Mouse (Mus musculus) MEL (cell line): ENCODE measurements around the gene Dpysl5. TPM values are rescaled to one million over a fixed set of nuclear protein-coding genes. Genes with fewer than 3 reads are reported as not detected.

ENCODE experiments used
- DNase-seq: peaks from one replicate; pipeline ENCODE4 v3.0.0; 2011; ENCODE audit warnings: low read depth, low spot score
- H3K27ac ChIP-seq: 2 replicates; pipeline ENCODE4 v1.5.1; 2012; ENCODE audit warnings: low read depth, mild to moderate bottlenecking, control low read depth, low read length, moderate library complexity; ENCODE audit not compliant: control insufficient read depth
- H3K27me3 ChIP-seq, 2 experiments: fragments of 150-350 bp in 1 of 2; sonication (generic) in 1 of 2; 2 replicates each; pipeline ENCODE4 v1.6.1; 2012; ENCODE audit warnings: low read length in 2 of 2, mild to moderate bottlenecking in 2 of 2, improper control_type of control experiment in 1 of 2, moderate library complexity in 1 of 2; ENCODE audit not compliant: insufficient read depth in 2 of 2, control insufficient read depth in 1 of 2
- H3K36me3 ChIP-seq, 2 experiments: 2 replicates each; pipeline ENCODE4 v1.6.1; 2012 to 2014; ENCODE audit warnings: low read length in 2 of 2, improper control_type of control experiment in 1 of 2, inconsistent platforms in 1 of 2, mild to moderate bottlenecking in 1 of 2; ENCODE audit not compliant: insufficient read depth in 2 of 2, control insufficient read depth in 1 of 2
- H3K4me1 ChIP-seq, 2 experiments: fragments of 150-350 bp in 1 of 2; sonication (generic) in 1 of 2; 2 replicates each; pipeline ENCODE4 v1.6.1; 2012; ENCODE audit warnings: low read length in 2 of 2, improper control_type of control experiment in 1 of 2, mild to moderate bottlenecking in 1 of 2; ENCODE audit not compliant: insufficient read depth in 2 of 2, control insufficient read depth in 1 of 2
- H3K4me3 ChIP-seq, 2 experiments: fragments of 150-350 bp in 1 of 2; sonication (generic) in 1 of 2; 2 replicates each; pipeline ENCODE4 v1.5.1; 2012; ENCODE audit warnings: low read depth in 2 of 2, low read length in 2 of 2, mild to moderate bottlenecking in 2 of 2, moderate library complexity in 2 of 2, control low read depth in 1 of 2, improper control_type of control experiment in 1 of 2; ENCODE audit not compliant: control insufficient read depth in 1 of 2, insufficient read depth in 1 of 2
- H3K79me2 ChIP-seq: 2 replicates; pipeline ENCODE4 v1.6.1; 2012; ENCODE audit warnings: mild to moderate bottlenecking, low read length, moderate library complexity; ENCODE audit not compliant: control insufficient read depth, poor library complexity, insufficient read depth
- H3K9ac ChIP-seq: 2 replicates; pipeline ENCODE4 v1.6.1; 2012; ENCODE audit warnings: low read depth, mild to moderate bottlenecking, control low read depth, low read length, moderate library complexity; ENCODE audit not compliant: control insufficient read depth, poor library complexity, severe bottlenecking
- H3K9me3 ChIP-seq: fragments of 150-350 bp; sonication (generic); replicated peaks from 2 replicates; pipeline ENCODE4 v1.6.1; 2012; ENCODE audit warnings: mild to moderate bottlenecking, low read length, improper control_type of control experiment, moderate library complexity; ENCODE audit not compliant: insufficient read depth
- BHLHE40 ChIP-seq: IDR thresholded peaks from 2 replicates; pipeline ENCODE4 v1.6.1; 2012; ENCODE audit warnings: low read depth, mild to moderate bottlenecking, inconsistent platforms, low read length, improper control_type of control experiment, borderline replicate concordance
- CTCF ChIP-seq, 3 experiments: IDR thresholded peaks in 2 of 3; conservative IDR thresholded peaks in 1 of 3; 2 replicates each; pipeline ENCODE4 v1.5.1; 2011 to 2012; ENCODE audit warnings: low read length in 3 of 3, low read depth in 2 of 3, mild to moderate bottlenecking in 2 of 3, improper control_type of control experiment in 1 of 3, inconsistent platforms in 1 of 3, mixed read lengths in 1 of 3, moderate library complexity in 1 of 3; ENCODE audit not compliant: control insufficient read depth in 1 of 3, insufficient read depth in 1 of 3, poor library complexity in 1 of 3, severe bottlenecking in 1 of 3
- E2F4 ChIP-seq: IDR thresholded peaks from 2 replicates; pipeline ENCODE4 v1.6.1; 2011; ENCODE audit warnings: low read depth, low read length, improper control_type of control experiment, borderline replicate concordance
- EP300 ChIP-seq, 2 experiments: IDR thresholded peaks; 2 replicates each; pipeline ENCODE4 v1.6.1; 2011; ENCODE audit warnings: improper control_type of control experiment in 2 of 2, low read length in 2 of 2, low read depth in 1 of 2, mild to moderate bottlenecking in 1 of 2
- ETS1 ChIP-seq: IDR thresholded peaks from 2 replicates; pipeline ENCODE4 v1.6.1; 2012; ENCODE audit warnings: low read depth, mild to moderate bottlenecking, inconsistent platforms, low read length, improper control_type of control experiment, moderate library complexity
- GABPA ChIP-seq: IDR thresholded peaks from 2 replicates; pipeline ENCODE4 v1.6.1; 2012; ENCODE audit warnings: low read depth, mild to moderate bottlenecking, inconsistent platforms, low read length, improper control_type of control experiment, moderate library complexity
- HCFC1 ChIP-seq: IDR thresholded peaks from 2 replicates; pipeline ENCODE4 v1.6.1; 2012; ENCODE audit warnings: low read depth, mild to moderate bottlenecking, inconsistent platforms, low read length, improper control_type of control experiment, moderate library complexity
- KAT2A ChIP-seq: conservative IDR thresholded peaks from 2 replicates; pipeline ENCODE4 v1.6.1; 2012; ENCODE audit warnings: low read depth, low read length, improper control_type of control experiment, inconsistent platforms
- MAFK ChIP-seq: IDR thresholded peaks from 2 replicates; pipeline ENCODE4 v1.6.1; 2011; ENCODE audit warnings: low read depth, mild to moderate bottlenecking, low read length, improper control_type of control experiment, borderline replicate concordance
- MAX ChIP-seq: IDR thresholded peaks from 2 replicates; pipeline ENCODE4 v1.6.1; 2011; ENCODE audit warnings: low read length, improper control_type of control experiment
- MAZ ChIP-seq: IDR thresholded peaks from 2 replicates; pipeline ENCODE4 v1.6.1; 2012; ENCODE audit warnings: low read depth, mild to moderate bottlenecking, inconsistent platforms, low read length, improper control_type of control experiment
- MEF2A ChIP-seq: IDR thresholded peaks from 2 replicates; pipeline ENCODE4 v1.6.1; 2014; ENCODE audit warnings: low read depth, mild to moderate bottlenecking, inconsistent platforms, low read length, improper control_type of control experiment; ENCODE audit not compliant: poor library complexity, insufficient replicate concordance, severe bottlenecking; ENCODE audit errors: extremely low read depth
- MYB ChIP-seq: IDR thresholded peaks from 2 replicates; pipeline ENCODE4 v1.6.1; 2011; ENCODE audit warnings: mild to moderate bottlenecking, low read depth, low read length, improper control_type of control experiment
- MYC ChIP-seq: IDR thresholded peaks from 2 replicates; pipeline ENCODE4 v1.6.1; 2011; ENCODE audit warnings: low read depth, mild to moderate bottlenecking, low read length, improper control_type of control experiment, moderate library complexity
- NELFE ChIP-seq: IDR thresholded peaks from 2 replicates; pipeline ENCODE4 v1.6.1; 2011; ENCODE audit warnings: low read depth, low read length, improper control_type of control experiment
- NRF1 ChIP-seq: IDR thresholded peaks from 2 replicates; pipeline ENCODE4 v1.6.1; 2014; ENCODE audit warnings: low read depth, mild to moderate bottlenecking, inconsistent platforms, low read length, improper control_type of control experiment, moderate library complexity; ENCODE audit not compliant: poor library complexity, insufficient read depth, severe bottlenecking
- RAD21 ChIP-seq: IDR thresholded peaks from 2 replicates; pipeline ENCODE4 v1.6.1; 2011; ENCODE audit warnings: mild to moderate bottlenecking, low read depth, low read length, improper control_type of control experiment
- SMC3 ChIP-seq: IDR thresholded peaks from 2 replicates; pipeline ENCODE4 v1.6.1; 2011; ENCODE audit warnings: low read depth, low read length, improper control_type of control experiment
- TAL1 ChIP-seq: IDR thresholded peaks from 2 replicates; pipeline ENCODE4 v1.6.1; 2012; ENCODE audit warnings: mild to moderate bottlenecking, inconsistent platforms, low read length, moderate library complexity, mixed read lengths
- TCF12 ChIP-seq: IDR thresholded peaks from 2 replicates; pipeline ENCODE4 v1.6.1; 2014; ENCODE audit warnings: low read depth, mild to moderate bottlenecking, inconsistent platforms, low read length, improper control_type of control experiment, moderate library complexity
- UBTF ChIP-seq: IDR thresholded peaks from 2 replicates; pipeline ENCODE4 v1.6.1; 2012; ENCODE audit warnings: low read depth, mild to moderate bottlenecking, inconsistent platforms, low read length, improper control_type of control experiment, moderate library complexity, borderline replicate concordance; ENCODE audit not compliant: insufficient read depth
- USF1 ChIP-seq: IDR thresholded peaks from 2 replicates; pipeline ENCODE4 v1.6.1; 2014; ENCODE audit warnings: low read depth, mild to moderate bottlenecking, inconsistent platforms, low read length, improper control_type of control experiment, moderate library complexity
- USF2 ChIP-seq, 2 experiments: IDR thresholded peaks; 2 replicates each; pipeline ENCODE4 v1.6.1; 2011 to 2012; ENCODE audit warnings: improper control_type of control experiment in 2 of 2, low read length in 2 of 2, borderline replicate concordance in 1 of 2, inconsistent platforms in 1 of 2, low read depth in 1 of 2, mild to moderate bottlenecking in 1 of 2; ENCODE audit not compliant: insufficient read depth in 1 of 2
- ZNF384 ChIP-seq: IDR thresholded peaks from 2 replicates; pipeline ENCODE4 v1.6.1; 2012; ENCODE audit warnings: low read depth, mild to moderate bottlenecking, inconsistent platforms, low read length, improper control_type of control experiment
- polyA plus RNA-seq, 2 experiments: library from polyadenylated mRNA; stranded (reverse) in 1 of 2; unstranded in 1 of 2; fragments of >175 nt in 1 of 2; fragments of >200 nt in 1 of 2; gene quantifications; 2 replicates each; pipeline versions ENCODE4 v1.2.1 to v1.2.4; 2012; ENCODE audit warnings: low replicate concordance in 2 of 2, low read depth in 1 of 2; ENCODE audit not compliant: insufficient read length in 2 of 2, insufficient read depth in 1 of 2, missing spikeins in 1 of 2
- total RNA-seq: library from RNA; depleted of rRNA; stranded (reverse); fragments of 300-350 nt; gene quantifications from 2 replicates; pipeline ENCODE4 v1.2.3, GENCODE M21; 2012

The Dpysl5 gene
- total and polyA plus RNA-seq, 3 experiments, result not detected

DNA sequence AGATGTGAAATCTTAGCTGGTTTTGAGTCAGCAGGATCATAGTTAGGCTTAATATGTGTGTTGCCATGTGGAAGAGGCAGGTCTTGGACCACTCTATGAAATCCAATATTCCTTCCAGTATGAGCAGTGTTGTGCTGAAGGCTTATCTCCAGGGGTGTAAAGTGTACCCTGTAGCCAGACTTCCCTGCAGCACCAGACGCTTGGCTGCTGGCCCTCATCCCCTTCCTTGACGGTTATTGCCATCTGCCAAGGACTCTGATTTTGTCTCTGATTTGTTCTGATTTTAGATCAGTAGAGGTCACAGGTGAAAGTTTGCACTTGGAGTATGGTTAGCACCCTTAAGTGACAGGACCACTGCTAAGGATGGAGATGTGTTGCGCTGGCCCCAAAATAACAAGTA lies 111.7 kb downstream of the Dpysl5 start:
- DNase-seq, result no peak
- TF ChIP-seq MAX (no peak), TCF12 (no peak), TAL1 (no peak), GABPA (no peak), MYC (no peak), CTCF (IDR thresholded peaks at IDR 0.05 in 2 of 3, conservative IDR thresholded peaks at IDR 0.05 in 1 of 3; ENCODE audit: control insufficient read depth in 1 of 3, insufficient read depth in 1 of 3, low read depth in 2 of 3, low read length in 3 of 3, poor library complexity in 1 of 3, severe bottlenecking in 1 of 3) (no peak), USF1 (no peak), RAD21 (no peak), ETS1 (no peak), ZNF384 (no peak), UBTF (no peak), KAT2A (no peak), SMC3 (no peak), MEF2A (no peak), BHLHE40 (no peak), EP300 (IDR thresholded peaks at IDR 0.05; ENCODE audit: low read depth in 1 of 2, low read length in 2 of 2) (no peak), NRF1 (no peak)
- peaks cover 13 to 27% of the 10 kb centered on the region in 2 experiments for H3K27me3 ChIP-seq
- H3K4me3 ChIP-seq, result no peak overlapping the region
- no peak overlapping the region for H3K27ac ChIP-seq
- H3K4me1 ChIP-seq, result no peaks in the 10 kb centered on the region
- no peak overlapping the region for H3K9ac ChIP-seq
- H3K9me3 ChIP-seq, result no peaks in the 10 kb centered on the region
- no peaks in the 10 kb centered on the region for H3K36me3 ChIP-seq
- H3K79me2 ChIP-seq, result no peaks in the 10 kb centered on the region

DNA sequence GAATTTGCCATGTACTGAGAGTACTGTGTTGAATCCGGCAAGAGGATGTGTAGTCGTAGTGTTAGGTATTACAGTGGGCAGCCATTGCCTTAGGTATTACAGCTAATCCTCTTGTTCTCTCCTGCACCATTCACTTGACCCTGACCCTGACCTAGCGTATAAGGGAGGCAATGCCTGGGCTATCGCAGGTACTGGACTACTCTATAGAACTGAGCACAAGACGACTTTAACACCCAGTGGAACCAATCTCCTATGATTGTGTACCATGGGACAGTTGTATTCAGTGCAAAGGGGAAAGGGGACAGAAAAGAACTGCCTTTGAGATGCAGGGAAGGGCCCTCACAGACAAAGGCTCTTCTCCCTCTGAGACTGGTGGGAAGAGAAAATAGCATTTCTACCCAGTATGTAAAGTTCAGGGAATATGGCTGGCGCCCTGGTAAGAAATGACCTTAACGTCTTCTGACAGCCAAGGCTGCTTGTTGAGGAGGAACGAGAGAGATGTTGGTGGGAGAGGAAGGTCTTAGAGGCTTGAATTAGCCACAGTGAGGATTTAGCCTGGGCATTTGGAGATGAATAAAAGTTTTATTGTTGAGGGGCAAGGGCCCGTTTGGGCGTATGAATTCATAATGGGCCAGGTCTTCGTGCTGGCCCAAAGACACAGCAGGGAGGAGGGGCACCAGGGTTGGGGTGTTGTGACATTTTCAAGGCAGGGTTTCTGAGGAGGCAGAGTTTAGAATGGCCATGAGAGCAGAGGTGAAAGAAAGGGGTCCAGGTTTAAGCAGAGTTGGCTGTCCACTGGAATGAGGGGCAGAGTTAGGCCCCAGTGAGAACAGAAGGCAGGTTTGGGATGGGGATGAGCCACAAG lies 113.0 kb downstream of the Dpysl5 start:
- H3K27me3 ChIP-seq, result peaks cover 10 to 25% of the 10 kb centered on the region in 2 experiments
- no peak overlapping the region for H3K9ac ChIP-seq
- TF ChIP-seq E2F4 (no peak), NELFE (no peak), HCFC1 (no peak), TCF12 (no peak), CTCF (IDR thresholded peaks at IDR 0.05 in 2 of 3, conservative IDR thresholded peaks at IDR 0.05 in 1 of 3; ENCODE audit: control insufficient read depth in 1 of 3, insufficient read depth in 1 of 3, low read depth in 2 of 3, low read length in 3 of 3, poor library complexity in 1 of 3, severe bottlenecking in 1 of 3) (no peak), MAZ (no peak), GABPA (no peak), USF2 (IDR thresholded peaks at IDR 0.05; ENCODE audit: borderline replicate concordance in 1 of 2, insufficient read depth in 1 of 2, low read depth in 1 of 2, low read length in 2 of 2) (no peak), EP300 (IDR thresholded peaks at IDR 0.05; ENCODE audit: low read depth in 1 of 2, low read length in 2 of 2) (no peak), MYB (no peak), MAFK (no peak), TAL1 (no peak)
- no peak overlapping the region for H3K27ac ChIP-seq
- no peak overlapping the region for H3K4me3 ChIP-seq
- H3K36me3 ChIP-seq, result no peaks in the 10 kb centered on the region
- no peaks in the 10 kb centered on the region for H3K79me2 ChIP-seq
- no peaks in the 10 kb centered on the region for H3K9me3 ChIP-seq
- H3K4me1 ChIP-seq, result no peaks in the 10 kb centered on the region
- no peak for DNase-seq
